Mouse (Mus musculus): ENCODE results near the gene Mtx3.

Mtx3 gene

DNA sequence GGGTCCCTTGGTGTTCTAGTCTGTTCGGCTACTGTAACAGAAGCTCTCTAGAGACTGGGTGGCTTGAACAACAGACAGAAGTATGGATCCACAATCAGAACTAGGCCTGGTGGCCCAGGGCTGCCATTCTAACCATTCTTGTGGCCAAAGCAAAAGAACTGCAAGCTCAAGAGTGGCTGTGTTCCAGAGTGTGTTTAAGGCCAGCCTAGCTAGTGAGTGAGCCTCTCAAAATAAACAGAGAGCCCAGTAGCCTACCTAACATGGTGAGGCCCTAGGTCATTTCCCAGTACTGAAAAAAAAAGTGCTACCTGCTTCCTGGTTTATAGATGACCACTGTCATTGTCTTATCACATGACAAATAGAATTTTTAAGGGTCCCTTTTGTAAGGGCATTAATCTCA lies 39.6 kb downstream of the Mtx3 start:
- no peak for DNase-seq (ENCODE audit: low read depth)

DNA sequence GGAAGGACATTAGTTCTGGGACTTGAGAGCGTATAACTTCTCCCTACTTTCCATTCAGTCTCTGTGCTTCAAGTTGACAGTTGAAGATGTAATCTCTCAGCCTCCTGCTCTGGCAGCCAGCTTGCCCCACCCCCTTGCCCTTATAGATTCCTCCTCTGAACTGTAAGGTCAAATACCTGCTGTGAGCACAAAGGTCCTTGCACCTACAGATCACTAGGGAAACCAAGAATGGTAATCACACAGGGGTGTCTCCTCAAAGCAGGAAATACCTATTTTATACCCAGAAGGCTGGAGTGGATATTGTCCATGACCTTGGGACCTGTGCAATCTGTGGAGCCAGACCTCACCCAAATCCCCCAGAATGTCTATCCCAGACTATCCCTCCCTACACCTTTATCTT lies 40.4 kb downstream of the Mtx3 start:
- DNase-seq (ENCODE audit: low read depth): no peak

DNA sequence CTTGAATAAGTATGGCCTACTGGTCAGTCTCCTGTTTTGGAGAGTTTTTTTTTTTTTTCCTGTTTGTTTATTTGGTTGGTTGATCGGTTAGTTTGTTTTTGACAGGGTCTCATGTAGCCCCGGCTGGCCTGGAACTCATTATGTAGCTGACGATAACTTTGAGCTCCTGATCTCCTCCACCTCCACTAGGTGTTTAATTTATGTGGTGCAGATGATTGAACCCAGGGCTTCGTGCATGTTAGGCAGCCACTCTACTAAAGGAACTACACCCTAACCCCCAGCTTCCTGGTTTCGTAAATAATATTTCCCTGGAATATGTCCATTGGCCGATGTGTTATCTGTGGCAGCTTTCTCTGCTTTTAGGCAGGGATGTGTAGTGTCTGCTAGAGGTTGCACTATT lies 54.5 kb downstream of the Mtx3 start:
- DNase-seq (ENCODE audit: low read depth): no peak

DNA sequence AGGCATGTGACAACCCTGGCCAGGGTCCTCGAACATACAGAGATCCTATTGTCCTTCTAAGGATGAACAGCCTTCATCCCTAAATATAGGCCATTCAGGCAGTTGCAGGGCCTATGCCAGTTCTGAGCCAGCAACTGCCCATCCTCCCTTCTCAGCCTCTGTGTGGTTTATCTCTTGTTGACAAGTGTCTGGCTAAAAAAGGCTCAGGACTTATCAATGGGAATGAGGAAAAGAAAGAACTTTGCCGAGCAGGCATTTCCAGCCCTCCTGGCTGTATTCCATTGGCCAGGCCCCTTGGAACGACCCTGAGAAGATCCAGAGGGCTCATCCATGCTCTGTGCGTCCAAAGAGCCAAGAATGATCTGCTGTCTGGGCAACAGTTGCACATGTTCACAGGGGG lies 58.7 kb downstream of the Mtx3 start:
- no peak for DNase-seq (ENCODE audit: low read depth)

DNA sequence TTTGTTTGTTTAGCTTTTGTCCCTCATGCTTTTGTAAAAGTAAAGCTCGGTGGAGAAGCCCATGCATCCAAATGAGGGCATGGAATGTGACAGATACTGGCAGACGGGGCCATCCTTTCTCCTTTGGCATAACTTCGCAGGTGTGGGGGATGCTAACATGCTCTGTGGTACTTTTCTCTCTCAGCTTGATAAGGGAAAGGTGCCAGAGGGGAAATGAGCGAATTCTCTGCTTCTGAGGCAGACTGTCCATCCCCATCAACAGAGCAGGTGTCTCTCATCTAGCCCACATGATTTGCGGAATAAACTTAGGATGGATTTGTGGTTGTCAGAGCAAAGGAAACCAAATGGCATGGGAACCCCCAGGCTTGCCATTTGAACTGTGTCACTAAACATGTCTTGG lies 61.4 kb downstream of the Mtx3 start:
- no peak for DNase-seq (ENCODE audit: low read depth)

DNA sequence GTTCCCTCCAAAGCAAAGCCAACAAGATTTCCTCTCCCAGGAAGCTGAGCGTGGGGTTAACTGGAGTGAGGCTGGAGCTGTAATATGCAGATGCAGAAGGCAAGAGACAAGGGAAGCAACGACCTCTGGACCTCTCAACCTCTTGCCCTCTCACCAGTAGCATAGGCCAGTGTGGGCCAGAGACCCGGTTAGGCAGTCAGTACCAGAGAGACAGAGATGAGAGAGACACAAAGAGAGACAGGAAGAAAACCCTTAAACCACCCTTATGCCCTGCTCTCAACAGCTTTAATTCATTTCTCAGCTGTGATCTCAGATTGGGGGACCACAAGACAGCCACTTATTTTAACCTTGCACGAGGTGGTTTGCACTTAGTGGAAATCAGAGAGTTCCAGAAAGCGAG lies 62.8 kb downstream of the Mtx3 start:
- DNase-seq (ENCODE audit: low read depth): no peak
